Mouse (Mus musculus) hindbrain, embryonic 11.5 days (tissue): Measurements from ENCODE around the gene Ercc4. TPM values are rescaled to one million over a fixed set of nuclear protein-coding genes. Genes with fewer than 3 reads are reported as not detected.

Experiments
- ATAC-seq: fragments of 200-750 bp; cut with Nextera tagmentation; 2 replicates; pipeline ENCODE4 v1.8.0; 2017; ENCODE audit warnings: mild to moderate bottlenecking, moderate TSS enrichment, moderate library complexity; ENCODE audit not compliant: low FRiP score
- DNase-seq: peaks from one replicate; pipeline ENCODE4 v3.0.0-alpha.2; 2015; ENCODE audit warnings: low spot score
- H3K27ac ChIP-seq: fragments of 300-500 bp; sonication (generic); 2 replicates; pipeline ENCODE4 v1.5.1; 2014; ENCODE audit warnings: mild to moderate bottlenecking, low read depth, low read length
- H3K27me3 ChIP-seq: fragments of 300-500 bp; sonication (generic); 2 replicates; pipeline ENCODE4 v1.6.1; 2014; ENCODE audit warnings: mild to moderate bottlenecking, low read length, moderate library complexity, mixed read lengths; ENCODE audit not compliant: control insufficient read depth, insufficient read depth
- H3K36me3 ChIP-seq: fragments of 300-500 bp; sonication (generic); 2 replicates; pipeline ENCODE4 v1.6.1; 2014; ENCODE audit warnings: mild to moderate bottlenecking, low read length, moderate library complexity, mixed read lengths; ENCODE audit not compliant: control insufficient read depth, insufficient read depth
- H3K4me1 ChIP-seq: fragments of 300-500 bp; sonication (generic); replicated peaks from 2 replicates; pipeline ENCODE4 v1.6.1; 2014; ENCODE audit warnings: low read length, mixed read lengths; ENCODE audit not compliant: control insufficient read depth, insufficient read depth
- H3K4me2 ChIP-seq: fragments of 300-500 bp; sonication (generic); replicated peaks from 2 replicates; pipeline ENCODE4 v1.6.1; 2014; ENCODE audit warnings: mild to moderate bottlenecking, low read depth, low read length
- H3K4me3 ChIP-seq: fragments of 300-500 bp; sonication (generic); 2 replicates; pipeline ENCODE4 v1.5.1; 2014; ENCODE audit warnings: low read depth, low read length
- H3K9ac ChIP-seq: fragments of 300-500 bp; sonication (generic); 2 replicates; pipeline ENCODE4 v1.6.1; 2014; ENCODE audit warnings: low read depth, low read length
- H3K9me3 ChIP-seq: fragments of 300-500 bp; sonication (generic); 2 replicates; pipeline ENCODE4 v1.6.1; 2016; ENCODE audit warnings: low read length; ENCODE audit not compliant: control insufficient read depth
- WGBS: fragments of 180-500 bp; shearing (Covaris S2); extraction: QIAGEN DNeasy Blood & Tissue Kit; methylation state at CpG from one replicate; pipeline ENCODE4 v1.1.7; 2014; 5-methylcytosine and 5-hydroxymethylcytosine counted together
- polyA plus RNA-seq: library from polyadenylated mRNA; unstranded; fragments of >200 nt; fragmentation: Nextera tagmentation; extraction: Ambion mirVana; gene quantifications from 2 replicates; pipeline ENCODE4 v1.2.1, GENCODE M21; 2014

The Ercc4 gene
- polyA plus RNA-seq, 1 experiment from 2014 or later: 14.3 TPM

DNA sequence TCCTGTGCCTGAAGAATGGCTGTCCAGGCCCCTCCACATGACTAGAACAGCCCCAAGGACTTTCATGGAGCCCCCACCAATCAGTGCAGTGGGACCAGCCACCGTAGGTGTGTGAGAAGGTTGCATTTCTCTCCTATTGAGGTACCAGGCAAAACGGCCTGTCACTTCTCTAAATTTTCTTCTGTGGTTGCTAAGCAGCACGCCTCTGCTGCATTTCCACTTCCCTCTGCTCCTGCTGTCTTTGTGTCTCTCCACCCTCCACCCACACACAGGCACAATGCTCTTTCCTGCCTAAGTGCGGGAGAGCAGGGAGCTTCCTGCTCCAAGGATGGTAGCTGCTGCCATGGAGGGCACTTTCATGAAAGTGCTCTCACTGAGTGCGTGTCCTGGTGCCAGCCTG lies 87.8 kb downstream of the Ercc4 start:
- H3K4me3 ChIP-seq: no peak overlapping the region
- H3K4me1 ChIP-seq: no peaks in the 10 kb centered on the region
- no peak for ATAC-seq
- no peak overlapping the region for H3K4me2 ChIP-seq
- no peaks in the 10 kb centered on the region for H3K27me3 ChIP-seq
- DNase-seq: peak; percentile 14
- H3K36me3 ChIP-seq: no peaks in the 10 kb centered on the region
- H3K9ac ChIP-seq: no peak overlapping the region
- no peaks in the 10 kb centered on the region for H3K9me3 ChIP-seq
- WGBS: 47% methylated on average over 5 of the region's 5 CpGs
- H3K27ac ChIP-seq: no peak overlapping the region

DNA sequence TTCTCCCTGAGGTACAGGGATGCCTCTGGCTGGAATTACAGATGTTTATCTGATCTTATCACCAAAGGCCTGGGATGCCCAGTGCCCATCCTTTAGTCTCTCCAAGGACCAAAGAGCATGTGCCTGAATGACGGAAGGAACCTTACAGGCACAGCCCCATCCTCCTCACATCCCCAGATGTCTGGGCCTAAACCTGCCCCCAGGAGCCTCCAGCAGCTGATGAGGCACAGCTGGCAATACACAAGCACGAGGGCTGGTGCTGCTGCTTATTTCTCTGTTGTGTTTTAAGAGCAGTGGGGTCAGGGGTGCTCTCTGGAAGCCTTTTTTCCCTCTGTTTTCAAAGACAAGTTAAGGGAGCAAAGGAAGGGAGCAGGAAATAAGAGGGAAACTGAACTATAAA lies 89.7 kb downstream of the Ercc4 start:
- Histone ChIP-seq H3K4me3 (no peak overlapping the region), H3K9me3 (no peaks in the 10 kb centered on the region), H3K36me3 (no peaks in the 10 kb centered on the region), H3K27me3 (no peaks in the 10 kb centered on the region), H3K9ac (no peak overlapping the region), H3K27ac (no peak overlapping the region), H3K4me1 (no peaks in the 10 kb centered on the region), H3K4me2 (no peak overlapping the region)
- ATAC-seq (no peak), DNase-seq (no peak)
- 38% methylated on average over 2 of the region's 2 CpGs for WGBS

Other genes with a start within 250 kb of the Ercc4 start
- gene Mrtfb, start 146.8 kb downstream of the Ercc4 start, polyA plus RNA-seq: 18.7 and 24.1 TPM in 2 replicates